Mouse (Mus musculus) liver, adult 2 months (tissue): Measurements from ENCODE around the gene Abl1. TPM values are rescaled to one million over a fixed set of nuclear protein-coding genes. Genes with fewer than 3 reads are reported as not detected.

ENCODE experiments used
- DNase-seq: peaks from one replicate; pipeline ENCODE4 v3.0.0-alpha.2; 2011; ENCODE audit warnings: low read depth, low spot score; ENCODE audit errors: extremely low read depth
- H3K27ac ChIP-seq: fragments of 200-500 bp; replicated peaks from 2 replicates; pipeline ENCODE4 v1.5.1; 2012; ENCODE audit warnings: low read depth, mild to moderate bottlenecking, control low read depth, inconsistent platforms, low read length; ENCODE audit not compliant: insufficient read depth
- H3K27me3 ChIP-seq: fragments of 200-500 bp; 2 replicates; pipeline ENCODE4 v1.6.1; 2012; ENCODE audit warnings: mild to moderate bottlenecking, moderate library complexity, low read length, inconsistent platforms; ENCODE audit not compliant: control insufficient read depth, insufficient read depth
- H3K36me3 ChIP-seq: fragments of 200-500 bp; 2 replicates; pipeline ENCODE4 v1.6.1; 2012; ENCODE audit warnings: low read length, inconsistent platforms; ENCODE audit not compliant: control insufficient read depth, insufficient read depth
- H3K4me1 ChIP-seq: fragments of 200-500 bp; 2 replicates; pipeline ENCODE4 v1.6.1; 2011; ENCODE audit warnings: low read length; ENCODE audit not compliant: control insufficient read depth, insufficient read depth
- H3K4me3 ChIP-seq: fragments of 200-500 bp; 2 replicates; pipeline ENCODE4 v1.5.1; 2011; ENCODE audit warnings: low read depth, mild to moderate bottlenecking, control low read depth, low read length, moderate library complexity; ENCODE audit not compliant: insufficient read depth
- H3K79me2 ChIP-seq: fragments of 200-500 bp; 2 replicates; pipeline ENCODE4 v1.6.1; 2012; ENCODE audit warnings: inconsistent platforms, mild to moderate bottlenecking, low read length, moderate library complexity; ENCODE audit not compliant: control insufficient read depth, insufficient read depth
- H3K9ac ChIP-seq: fragments of 200-500 bp; 2 replicates; pipeline ENCODE4 v1.6.1; 2012; ENCODE audit warnings: low read depth, mild to moderate bottlenecking, control low read depth, inconsistent platforms, low read length
- CTCF ChIP-seq: fragments of 200-500 bp; IDR thresholded peaks from 2 replicates; pipeline ENCODE4 v1.5.1; 2011; ENCODE audit warnings: low read depth, low read length, control low read depth
- POLR2A ChIP-seq: fragments of 200-500 bp; IDR thresholded peaks from 2 replicates; pipeline ENCODE4 v1.6.1; 2011; ENCODE audit warnings: low read length, control low read depth; ENCODE audit not compliant: insufficient read depth; ENCODE audit errors: extremely low read depth
- WGBS: fragments of 180-500 bp; shearing (Covaris S2); methylation state at CpG from one replicate; pipeline ENCODE4 v1.1.7; 2018; 5-methylcytosine and 5-hydroxymethylcytosine counted together
- polyA plus RNA-seq: library from polyadenylated mRNA; depleted of rRNA; stranded (reverse); fragments of >200 nt; gene quantifications from 2 replicates; pipeline ENCODE4 v1.2.3, GENCODE M21; 2012
- total RNA-seq: library from RNA; depleted of rRNA; stranded (reverse); fragments of >200 nt; gene quantifications from 2 replicates; pipeline ENCODE4 v1.2.3, GENCODE M21; 2014

Gene Abl1
- total and polyA plus RNA-seq, 2 experiments, result 13.9 to 14.1 TPM

DNA sequence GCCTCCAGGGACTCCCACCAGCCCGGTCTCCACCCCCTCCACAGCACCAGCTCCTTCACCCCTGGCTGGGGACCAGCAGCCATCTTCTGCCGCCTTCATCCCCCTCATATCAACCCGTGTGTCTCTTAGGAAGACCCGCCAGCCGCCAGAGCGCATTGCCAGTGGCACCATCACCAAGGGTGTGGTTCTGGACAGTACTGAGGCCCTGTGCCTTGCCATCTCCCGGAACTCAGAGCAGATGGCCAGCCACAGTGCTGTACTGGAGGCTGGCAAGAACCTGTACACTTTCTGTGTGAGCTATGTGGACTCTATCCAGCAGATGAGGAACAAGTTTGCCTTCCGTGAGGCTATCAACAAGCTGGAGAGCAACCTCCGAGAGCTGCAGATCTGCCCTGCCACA, 113.2 kb downstream of the Abl1 start:
- no peak for DNase-seq
- TF ChIP-seq POLR2A, result no peak
- TF ChIP-seq CTCF, result no peak
- Histone ChIP-seq H3K9ac (no peak overlapping the region), H3K79me2 (no peaks in the 10 kb centered on the region), H3K4me3 (no peak overlapping the region), H3K36me3 (peaks cover 16% of the 10 kb centered on the region), H3K27ac (no peak overlapping the region), H3K27me3 (no peaks in the 10 kb centered on the region), H3K4me1 (no peaks in the 10 kb centered on the region)
- WGBS, result 90% methylated on average over 9 of the region's 9 CpGs

DNA sequence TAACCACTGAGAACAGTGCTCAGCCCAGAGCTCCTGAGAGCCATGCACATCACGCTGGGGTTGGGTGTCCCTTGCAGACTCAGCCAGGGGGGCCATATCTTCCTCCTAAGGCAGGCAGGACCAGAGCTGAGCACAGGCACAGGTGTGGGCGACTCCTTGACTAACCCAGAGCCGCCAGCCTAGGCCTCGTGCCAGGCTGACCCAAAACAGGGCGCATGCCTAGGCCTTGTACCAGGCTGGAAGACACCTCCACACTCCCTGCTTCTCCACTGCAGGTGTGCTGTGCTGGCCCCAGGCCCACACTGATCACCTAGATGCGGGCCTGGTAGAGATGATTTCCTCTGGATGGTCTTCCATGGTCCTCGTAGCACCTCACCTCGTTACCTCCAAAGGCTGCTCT, 114.6 kb downstream of the Abl1 start:
- Histone ChIP-seq H3K36me3 (peaks cover 8% of the 10 kb centered on the region; the same call in 1 of the 2 replicates), H3K4me1 (no peaks in the 10 kb centered on the region), H3K79me2 (no peaks in the 10 kb centered on the region), H3K4me3 (no peak overlapping the region), H3K27me3 (no peaks in the 10 kb centered on the region), H3K9ac (no peak overlapping the region), H3K27ac (no peak overlapping the region)
- TF ChIP-seq POLR2A, result no peak
- no peak for TF ChIP-seq CTCF
- WGBS, result 90% methylated on average over 8 of the region's 8 CpGs
- DNase-seq, result no peak

DNA sequence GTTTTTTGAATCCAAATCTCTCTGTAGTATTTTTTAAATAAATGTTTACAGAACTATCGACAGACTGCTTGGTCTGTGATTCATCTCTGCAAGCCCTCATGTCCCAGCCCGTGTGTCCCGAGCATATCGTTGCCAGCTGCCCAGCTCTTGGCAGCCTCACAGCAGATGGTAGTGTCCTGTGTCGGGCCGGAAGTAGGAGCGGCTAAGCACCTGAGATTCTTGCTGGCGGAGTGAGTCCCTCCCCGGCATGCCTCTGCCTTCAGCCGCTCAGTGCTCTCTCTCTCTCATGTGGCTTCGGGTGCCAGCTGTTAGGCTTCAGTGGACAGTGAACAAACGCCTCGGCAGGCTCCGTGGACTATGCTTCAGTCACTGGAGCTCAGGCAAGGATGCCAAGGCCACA, 115.3 kb downstream of the Abl1 start:
- Histone ChIP-seq H3K4me1 (no peaks in the 10 kb centered on the region), H3K79me2 (no peaks in the 10 kb centered on the region), H3K4me3 (no peak overlapping the region), H3K27me3 (no peaks in the 10 kb centered on the region), H3K36me3 (peaks cover 5% of the 10 kb centered on the region; the same call in 1 of the 2 replicates), H3K9ac (no peak overlapping the region), H3K27ac (no peak overlapping the region)
- DNase-seq, result no peak
- TF ChIP-seq POLR2A, result no peak
- TF ChIP-seq CTCF, result no peak
- 75% methylated on average over 14 of the region's 14 CpGs for WGBS

DNA sequence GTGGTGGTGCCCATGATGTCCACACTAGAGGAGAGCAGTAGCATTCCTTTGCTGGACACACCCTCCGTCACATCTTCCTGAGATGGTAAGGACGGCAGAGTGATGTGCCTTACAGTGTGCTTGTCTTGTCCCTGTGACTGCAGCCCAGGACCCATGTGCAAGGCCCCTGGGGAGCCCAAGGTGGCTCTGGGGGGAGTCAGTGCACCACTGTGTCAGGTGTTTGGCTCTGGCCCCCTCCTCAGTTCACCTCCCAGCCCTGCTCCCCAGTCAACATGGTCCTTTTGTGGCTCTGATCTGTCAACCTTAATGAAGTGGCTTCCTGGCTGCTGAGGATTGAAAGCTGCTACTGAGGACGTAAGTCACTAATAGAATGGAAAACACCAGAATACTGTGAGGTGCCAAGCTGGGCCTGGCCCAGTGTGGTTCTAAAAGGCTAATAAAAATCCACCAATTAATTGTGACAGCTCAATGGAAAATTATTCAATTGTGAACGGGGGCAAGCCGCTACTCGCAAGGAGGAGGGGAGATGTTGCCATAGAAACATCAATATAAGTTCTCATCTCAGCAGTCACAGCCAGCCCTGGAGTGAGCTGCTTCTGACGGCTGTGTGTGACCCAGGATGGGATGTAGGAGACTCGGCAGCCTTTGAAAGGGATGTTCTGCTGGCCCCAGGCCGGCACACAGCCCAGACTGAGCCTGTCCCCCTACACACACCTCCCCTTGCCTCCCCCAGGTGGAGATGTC, 118.6 kb downstream of the Abl1 start:
- WGBS, result 66% methylated on average over 9 of the region's 9 CpGs
- TF ChIP-seq POLR2A (no peak), CTCF (no peak)

DNA sequence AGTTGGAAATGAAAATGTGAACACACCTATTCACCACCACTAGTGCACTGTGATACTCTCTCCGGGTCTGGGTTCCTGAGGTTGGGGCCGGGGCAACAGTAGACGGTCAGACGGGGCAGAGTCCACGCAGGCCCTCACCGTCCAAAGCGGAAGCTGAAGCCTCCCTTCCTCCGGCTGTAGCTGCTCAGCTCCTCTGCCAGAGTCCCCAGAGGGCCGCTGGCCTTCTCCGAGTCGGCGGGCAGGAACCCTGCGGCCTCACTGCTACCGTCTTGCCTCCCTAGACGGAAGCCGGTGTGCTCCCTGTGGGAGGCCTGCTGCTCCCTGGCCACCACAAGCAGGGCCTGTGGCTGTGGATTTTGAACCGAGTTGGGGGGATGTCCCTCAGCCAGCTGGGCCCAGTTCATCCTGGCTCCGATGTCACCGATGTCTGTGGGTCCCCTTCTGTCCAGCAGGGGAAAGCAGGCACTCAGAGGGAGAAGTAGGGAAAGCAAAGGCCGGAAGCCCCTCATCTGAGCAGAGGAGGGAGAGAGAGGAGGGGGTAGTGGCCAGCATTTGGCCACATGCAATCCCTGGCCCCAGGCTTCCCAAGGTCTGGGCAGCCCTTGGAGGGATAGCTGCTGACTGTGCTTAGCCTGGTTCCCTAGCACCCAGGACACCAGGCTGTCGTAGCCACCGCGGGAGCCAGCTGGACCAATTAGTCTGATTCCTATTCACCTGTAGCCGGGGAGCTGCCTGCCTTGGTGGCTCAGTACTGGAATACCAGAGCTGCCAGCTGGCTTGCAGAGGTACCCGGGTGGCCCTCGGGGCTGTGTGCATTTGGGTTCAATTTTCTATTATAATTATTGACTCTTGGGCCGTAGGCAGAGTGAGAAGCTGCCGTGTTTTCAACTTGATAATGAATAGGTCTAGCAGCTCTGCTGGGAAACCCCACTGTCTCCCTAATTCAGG, 120.5 kb downstream of the Abl1 start:
- H3K27me3 ChIP-seq, result no peaks in the 10 kb centered on the region
- 50% methylated on average over 28 of the region's 28 CpGs for WGBS
- no peak for DNase-seq
- H3K4me1 ChIP-seq, result no peaks in the 10 kb centered on the region
- H3K27ac ChIP-seq, result no peak overlapping the region
- no peak overlapping the region for H3K9ac ChIP-seq
- no peaks in the 10 kb centered on the region for H3K36me3 ChIP-seq
- H3K79me2 ChIP-seq, result no peaks in the 10 kb centered on the region
- TF ChIP-seq POLR2A (no peak), CTCF (no peak; the same call in 1 of the 2 replicates)
- H3K4me3 ChIP-seq, result no peak overlapping the region

More for the DNA sequence above, 118.6 kb downstream of the Abl1 start:
- Histone ChIP-seq H3K4me1 (no peaks in the 10 kb centered on the region), H3K9ac (no peak overlapping the region), H3K79me2 (no peaks in the 10 kb centered on the region), H3K27ac (no peak overlapping the region), H3K36me3 (peaks cover 3% of the 10 kb centered on the region; the same call in 1 of the 2 replicates), H3K27me3 (no peaks in the 10 kb centered on the region), H3K4me3 (no peak overlapping the region)
- DNase-seq, result no peak
